Mouse (Mus musculus): ENCODE measurements around the gene Kcnq5.

Kcnq5 gene

GRCm38 (mm10) chr1:21961251-21962082 is at the start of gene Kcnq5:
Gene Kcnq5, minus strand, starts transcription at chr1:21961942.
- DNase-seq: peak; percentile 83 to 86

- no peak for DNase-seq
These were observed 18.0 kb upstream of the Kcnq5 start for GRCm38 (mm10) chr1:21979755-21980154.

DNA sequence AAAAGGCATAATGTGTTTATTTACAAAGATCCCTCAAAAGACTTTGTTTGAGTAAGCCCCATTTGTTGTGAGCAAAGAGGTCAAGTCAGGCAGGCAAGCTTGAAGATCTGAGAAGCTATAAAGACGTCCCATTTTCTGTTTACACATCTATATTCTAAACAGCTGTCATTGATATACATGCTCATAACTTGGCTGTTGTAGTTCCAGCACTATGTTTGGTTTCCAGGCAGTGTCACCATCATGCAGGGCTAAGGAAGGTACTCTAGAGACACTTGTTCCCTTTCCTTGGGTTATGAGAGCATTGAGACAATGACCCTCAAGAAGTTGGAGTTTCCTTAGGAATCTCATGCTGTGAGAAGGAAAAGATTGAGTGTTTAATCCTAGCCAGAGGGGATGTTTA is 17.6 kb upstream of the Kcnq5 start:
- DNase-seq: no peak

GRCm38 (mm10) chr1:21974040-21974439 is 12.3 kb upstream of the Kcnq5 start:
- DNase-seq: no peak

DNA sequence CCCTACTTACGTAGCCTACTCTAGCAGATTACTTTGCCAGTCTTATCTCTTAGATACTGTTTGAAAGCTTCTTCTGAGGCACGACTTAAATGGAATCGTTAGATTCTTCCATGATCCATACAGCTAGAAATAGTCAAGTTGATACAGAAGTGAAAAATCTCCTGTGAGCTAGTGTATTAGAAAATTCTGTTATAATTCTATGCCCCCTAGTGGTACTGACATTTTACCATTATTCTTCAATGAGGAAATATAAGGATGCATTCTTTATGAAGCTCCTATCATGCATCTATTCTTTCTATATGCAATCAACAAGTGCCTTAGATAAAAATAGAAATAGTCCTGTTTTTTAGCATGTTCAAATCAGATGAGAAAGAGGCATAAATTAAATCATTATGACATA is 5.4 kb upstream of the Kcnq5 start:
- DNase-seq: no peak

DNA sequence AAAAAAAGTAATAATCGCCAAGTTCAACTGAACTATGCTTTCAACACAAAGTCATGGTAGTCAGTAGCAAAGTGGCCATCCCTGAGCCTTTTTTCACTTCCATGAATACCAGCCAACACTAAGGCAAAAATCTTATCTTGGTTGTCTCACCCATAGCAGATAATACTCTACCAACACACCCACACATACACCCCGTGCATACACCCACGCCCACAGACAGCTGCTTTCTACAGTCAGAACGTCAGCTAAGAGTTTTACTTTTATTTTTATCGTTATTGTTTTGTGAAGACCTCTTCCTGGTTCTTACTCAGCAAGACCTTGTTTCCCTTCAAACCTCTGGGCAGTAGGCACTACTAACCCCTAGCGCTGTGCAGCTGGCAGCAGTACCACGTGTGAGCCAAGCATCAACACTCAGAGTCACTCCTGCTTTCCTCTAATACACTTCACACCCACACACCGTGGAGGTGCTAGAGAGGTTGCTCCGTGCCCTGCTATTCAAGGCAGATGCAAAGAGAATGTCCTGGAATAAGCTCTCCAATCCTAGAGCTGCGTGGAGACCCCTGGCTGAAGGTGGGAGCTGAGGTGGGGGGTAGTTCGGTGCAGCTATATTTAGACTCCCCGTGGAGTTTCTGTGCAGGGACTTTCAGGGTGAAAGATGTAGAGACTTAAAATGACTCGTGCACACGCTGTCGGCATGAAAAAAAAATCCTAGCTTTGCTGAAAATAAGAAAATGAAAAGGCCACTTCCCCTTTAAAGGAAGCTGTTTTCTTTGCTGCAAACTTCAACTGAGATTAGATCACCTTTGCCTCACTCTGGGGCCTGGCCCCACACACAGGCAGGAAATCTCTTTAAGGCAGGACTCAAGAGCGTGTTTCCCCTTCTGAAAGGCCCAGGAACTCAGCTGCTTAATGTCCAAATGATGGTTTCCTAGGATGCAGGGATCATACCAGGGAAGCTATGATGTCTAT is 1.4 kb upstream of the Kcnq5 start:
- DNase-seq: peak; percentile 64

GRCm38 (mm10) chr1:21962083-21962471 is 335 bp upstream of the Kcnq5 start:
- DNase-seq: peak; percentile 31 to 37

DNA sequence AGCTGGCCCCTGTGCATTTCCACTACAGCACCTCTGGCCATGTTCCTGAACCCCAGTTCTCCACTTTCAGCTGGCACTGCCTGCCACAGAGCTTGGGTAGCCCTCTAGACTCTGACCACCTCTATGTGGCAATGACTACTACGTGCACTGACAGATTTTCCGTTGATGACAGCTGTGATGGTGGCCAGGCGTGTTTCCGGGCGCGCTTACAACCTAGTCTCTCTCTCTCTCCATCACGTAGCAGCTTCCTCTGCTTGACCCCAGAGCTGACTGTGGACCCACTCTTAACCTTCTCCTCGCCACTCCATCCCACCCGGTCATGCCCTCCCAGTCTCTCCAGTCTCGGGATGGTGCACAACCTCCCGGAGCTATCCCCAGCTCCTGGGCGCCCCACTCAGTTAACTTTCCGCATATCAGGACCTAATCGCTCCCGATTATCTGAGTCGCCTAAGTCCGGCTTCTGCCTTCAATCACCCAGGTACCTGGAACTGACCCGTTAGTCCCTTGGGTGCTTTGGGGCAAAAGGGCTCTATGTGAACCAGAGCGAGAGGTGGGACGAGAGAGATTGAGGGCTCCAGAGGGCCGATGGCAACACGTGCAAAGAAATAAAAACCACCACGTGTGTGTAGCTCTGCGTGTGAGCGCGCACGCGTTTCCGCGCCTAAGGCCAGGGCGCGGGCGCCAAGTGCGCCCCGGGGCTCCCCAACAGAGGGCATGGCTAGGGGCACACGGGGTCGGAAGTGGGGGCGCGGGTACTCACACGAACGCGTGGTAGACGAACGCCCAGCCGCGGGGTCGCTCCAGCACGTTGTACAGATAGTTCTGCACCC is 1.1 kb downstream of the Kcnq5 start:
- peak; percentile 66 to 71 for DNase-seq

DNA sequence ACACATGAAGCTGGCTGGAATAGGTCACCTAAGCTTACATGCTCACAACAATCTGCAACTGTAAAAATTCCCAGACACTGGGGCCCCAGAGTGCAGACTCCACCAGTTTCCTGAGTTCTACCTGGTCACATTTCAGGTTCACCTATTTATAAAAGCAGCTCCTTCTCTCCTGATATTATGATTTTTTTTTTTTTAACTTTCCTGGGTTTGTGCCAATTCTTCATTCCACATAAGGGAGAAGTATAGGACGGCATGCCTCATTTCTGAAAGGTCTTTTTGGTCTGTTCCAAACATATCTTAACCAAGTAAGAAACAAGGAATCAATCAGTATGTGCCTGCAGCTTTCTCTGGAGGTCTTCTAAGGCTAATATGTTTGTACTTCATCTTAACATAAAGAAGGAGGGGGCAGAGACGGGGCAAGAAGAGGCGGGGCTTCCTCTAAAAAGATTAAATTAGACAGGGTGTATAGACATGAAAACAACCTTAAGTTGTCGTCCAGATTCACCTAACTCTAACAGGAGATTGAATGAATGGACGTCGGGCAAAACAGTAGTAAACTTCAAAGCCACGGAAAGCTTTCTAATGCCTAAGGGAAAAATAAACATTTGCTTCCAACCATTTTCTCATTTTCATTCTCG is 2.0 kb downstream of the Kcnq5 start:
- DNase-seq: peak; percentile 28

DNA sequence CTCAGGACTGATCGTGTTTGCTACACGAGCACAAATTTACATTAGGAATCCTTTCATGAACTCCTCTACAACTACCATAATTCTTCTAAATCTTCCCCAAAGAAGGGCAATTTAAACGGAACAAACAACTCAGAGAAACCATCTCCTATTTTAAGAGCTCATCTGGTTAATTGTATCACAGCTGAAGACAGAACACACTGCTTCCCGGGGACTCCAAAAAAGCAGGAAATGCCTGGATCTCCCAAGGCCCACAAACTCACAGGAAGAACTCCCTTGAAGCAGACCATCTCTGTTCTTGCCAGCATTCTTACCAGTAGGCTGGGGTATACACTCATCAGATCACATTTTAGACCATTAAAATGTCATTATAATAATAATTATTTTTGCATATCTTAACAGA is 3.7 kb downstream of the Kcnq5 start:
- DNase-seq: no peak

- no peak for DNase-seq
These were observed 20.9 kb downstream of the Kcnq5 start for GRCm38 (mm10) chr1:21940831-21941230.

DNA sequence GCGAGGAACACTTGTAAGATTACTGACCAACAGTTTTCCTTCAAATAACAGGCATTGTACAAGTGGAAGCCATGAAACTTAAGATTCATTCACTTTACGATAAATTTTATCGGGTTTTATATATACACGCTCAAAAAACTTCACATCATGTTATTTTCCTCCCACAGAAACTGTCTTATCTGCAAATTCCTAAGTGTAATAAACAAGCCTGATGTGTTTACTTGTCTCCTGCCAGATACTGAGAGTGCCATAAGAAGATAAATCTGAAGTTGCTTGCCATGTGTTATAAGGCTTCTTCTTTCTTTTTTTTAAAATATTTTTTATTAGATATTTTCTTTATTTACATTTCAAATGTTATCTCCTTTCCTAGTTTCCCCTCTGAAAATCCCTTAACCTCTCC is 34.6 kb downstream of the Kcnq5 start:
- no peak for DNase-seq

- DNase-seq: no peak
These were observed 38.5 kb downstream of the Kcnq5 start for GRCm38 (mm10) chr1:21923293-21923642.

DNA sequence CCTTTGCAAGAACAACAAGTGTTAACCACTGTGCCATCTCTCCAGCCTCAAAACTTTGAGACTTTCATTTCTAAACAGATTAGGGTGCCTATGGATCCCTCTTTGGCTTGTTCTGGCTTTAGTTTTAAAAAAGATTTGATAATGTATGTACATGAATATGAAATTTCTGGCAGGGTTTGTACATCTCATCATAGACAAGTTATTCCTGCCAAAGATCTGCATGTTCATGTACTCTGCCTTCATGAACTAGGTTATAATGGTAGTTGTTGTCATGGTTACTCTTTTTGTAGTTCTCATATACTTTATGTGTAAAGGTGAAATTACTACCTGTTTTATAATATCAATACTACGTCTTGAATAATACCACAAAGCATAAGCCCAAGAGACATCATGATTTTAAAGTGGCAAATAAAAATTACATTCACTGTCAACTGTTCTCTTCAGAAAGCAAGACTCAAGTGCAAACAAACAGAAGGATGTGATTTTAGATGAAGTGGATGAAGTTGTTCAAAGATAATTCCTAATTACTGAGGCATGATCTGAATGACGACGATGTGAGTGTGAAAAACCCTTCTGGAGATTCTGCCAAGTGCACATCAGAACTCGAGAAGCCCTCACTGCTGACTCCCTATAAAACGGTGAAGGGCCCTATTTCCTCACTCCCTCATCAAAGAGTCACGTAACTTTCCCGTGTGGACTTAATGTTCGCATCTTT is 39.0 kb downstream of the Kcnq5 start:
- no peak for DNase-seq

- DNase-seq: no peak
These were observed 42.5 kb downstream of the Kcnq5 start for GRCm38 (mm10) chr1:21919276-21919675.

GRCm38 (mm10) chr1:21896067-21896719 is 65.5 kb downstream of the Kcnq5 start:
- no peak for DNase-seq

- DNase-seq: no peak
These were observed 78.0 kb downstream of the Kcnq5 start for GRCm38 (mm10) chr1:21883747-21884146.

DNA sequence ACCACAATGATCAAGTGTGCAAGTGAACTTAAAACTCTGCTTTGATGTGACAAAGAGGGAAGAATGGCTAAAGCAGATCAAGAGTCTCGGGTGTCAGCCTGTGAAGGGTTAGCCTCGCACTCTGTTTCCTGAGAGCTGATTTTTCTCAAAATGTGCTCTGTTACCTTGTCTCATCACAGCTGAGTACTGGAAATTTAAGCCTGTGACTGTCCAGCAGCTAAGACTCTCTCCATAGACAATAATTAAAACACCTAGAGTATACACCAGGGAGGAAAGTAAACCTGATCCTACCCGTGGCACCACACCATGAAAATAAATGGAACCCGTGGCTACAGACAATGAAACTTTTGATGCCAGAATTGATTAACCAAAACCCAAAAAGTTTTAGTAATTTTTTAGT is 90.9 kb downstream of the Kcnq5 start:
- no peak for DNase-seq

DNA sequence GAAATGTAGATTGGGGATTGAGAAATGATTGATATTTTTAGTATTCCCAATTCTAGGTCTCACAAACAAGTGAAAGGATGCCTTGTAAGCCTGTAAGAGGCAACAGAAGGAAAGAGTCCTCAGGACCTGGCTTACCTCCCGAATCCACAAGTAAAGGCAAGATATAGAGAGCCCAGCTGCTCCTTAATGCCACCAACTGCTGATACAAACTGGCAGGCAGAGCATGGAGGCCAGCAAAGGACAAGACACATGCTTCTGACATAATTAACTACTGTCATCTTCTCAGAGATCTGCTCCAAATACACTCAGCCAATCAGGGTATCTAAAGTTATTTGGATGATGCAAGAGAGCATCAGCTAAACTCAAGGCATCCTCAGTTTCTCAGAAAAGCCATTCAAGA is 93.3 kb downstream of the Kcnq5 start:
- DNase-seq: no peak

DNA sequence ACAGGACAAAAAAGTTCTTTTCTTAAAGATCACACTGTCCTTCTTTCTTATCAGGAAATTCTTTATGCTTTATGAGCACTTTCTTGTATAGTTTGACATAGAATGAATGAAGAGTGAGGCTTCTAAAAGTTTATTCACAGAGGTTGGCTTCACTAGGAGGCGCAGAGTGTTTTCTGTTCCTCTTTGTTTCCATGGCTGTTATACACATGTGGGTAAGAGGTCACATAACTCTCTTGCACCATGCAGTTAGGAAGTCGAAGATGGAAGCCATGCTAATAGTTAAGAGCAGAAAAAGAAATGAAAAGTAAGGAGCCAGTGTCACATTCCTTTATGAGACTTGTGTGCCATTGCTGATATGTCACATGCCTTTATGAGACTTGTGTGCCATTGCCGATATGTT is 105.3 kb downstream of the Kcnq5 start:
- no peak for DNase-seq

- DNase-seq: no peak
These were observed 123.2 kb downstream of the Kcnq5 start for GRCm38 (mm10) chr1:21838534-21838933.

Data from B cell, adult 2 months (primary cell).